Mouse (Mus musculus): Measurements from ENCODE around the gene Pde1b.

Gene Pde1b

GRCm38 (mm10) chr15:103547983-103548382 lies 45.1 kb downstream of the Pde1b start:
- DNase-seq (ENCODE audit: extremely low read depth, low read depth, low spot score), result no peak

GRCm38 (mm10) chr15:103549475-103549874 lies 46.6 kb downstream of the Pde1b start:
- DNase-seq (ENCODE audit: extremely low read depth, low read depth, low spot score), result no peak

- DNase-seq (ENCODE audit: extremely low read depth, low read depth, low spot score), result no peak
Measured at GRCm38 (mm10) chr15:103551053-103551452, 48.2 kb downstream of the Pde1b start.

GRCm38 (mm10) chr15:103552096-103552690 lies 49.4 kb downstream of the Pde1b start:
- no peak for DNase-seq (ENCODE audit: extremely low read depth, low read depth, low spot score)

- DNase-seq (ENCODE audit: extremely low read depth, low read depth, low spot score), result no peak
Measured at GRCm38 (mm10) chr15:103564981-103565380, 62.1 kb downstream of the Pde1b start, which contains the start of gene Glycam1. Glycam1 (minus strand) TSS chr15:103565081.

All from fat pad, adult 2 months (tissue).